Mouse (Mus musculus): ENCODE measurements around the gene Tmprss11d. TPM values are rescaled to one million over a fixed set of nuclear protein-coding genes. Genes with fewer than 3 reads are reported as not detected.

Tmprss11d gene
- polyA plus RNA-seq (2014; fragmentation: Illumina TruSeq; extraction: RNeasy Lipid Tissue Mini Kit (QIAGEN cat#74804); ENCODE audit: low read depth, low replicate concordance), result not detected

DNA sequence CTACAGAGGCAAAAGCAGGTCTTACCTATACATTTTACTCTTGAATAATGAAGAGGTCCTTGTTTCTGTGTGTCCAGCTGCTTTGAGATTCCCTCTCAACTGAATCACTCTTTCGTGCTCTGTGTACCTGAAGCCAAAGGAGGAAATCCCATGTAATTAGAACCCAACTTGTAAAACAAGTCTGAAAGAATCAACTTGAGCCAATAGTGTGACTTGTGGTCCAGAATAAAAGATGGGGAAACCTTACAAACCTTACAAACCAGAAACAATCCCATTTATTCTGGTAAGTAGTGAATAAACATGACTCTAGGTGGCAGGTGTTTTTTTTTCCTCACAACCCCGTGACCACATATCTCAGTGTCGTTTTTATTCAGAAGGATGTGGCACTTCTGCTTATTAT is at the start of gene Tmprss11d:
Gene Tmprss11d (minus strand): TSS at position 101 of the 400 bp plus-strand sequence.

DNA sequence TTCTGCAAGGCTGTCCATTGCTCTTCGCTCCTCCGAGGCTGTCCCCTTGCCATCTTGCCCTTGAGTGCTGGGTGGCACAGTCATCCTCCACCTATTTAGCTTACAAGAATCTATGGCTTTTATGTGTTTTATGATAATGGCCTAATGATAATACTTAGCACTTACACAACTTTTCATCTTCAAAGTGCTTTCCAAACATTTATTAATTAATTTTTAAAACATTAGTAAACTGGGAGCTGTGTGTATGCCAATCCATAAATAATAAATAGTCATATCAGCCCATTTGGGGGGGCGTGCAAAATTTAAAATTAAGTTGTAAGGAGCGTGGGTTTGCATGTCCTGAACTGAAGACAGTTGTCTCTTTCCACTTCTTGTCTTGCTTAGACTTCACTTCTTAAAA is 84.0 kb downstream of the Tmprss11d start, which contains the start of gene Tmprss11c:
Gene Tmprss11c (minus strand): TSS at position 101 of the 400 bp plus-strand sequence.

Other genes with a start within 250 kb of the Tmprss11d start
- 34.8 TPM for gene Uba6, start 200.6 kb downstream of the Tmprss11d start, polyA plus RNA-seq (2014; fragmentation: Illumina TruSeq; extraction: RNeasy Lipid Tissue Mini Kit (QIAGEN cat#74804); ENCODE audit: low read depth, low replicate concordance)
- not detected for gene Gnrhr, start 175.5 kb downstream of the Tmprss11d start, polyA plus RNA-seq (2014; fragmentation: Illumina TruSeq; extraction: RNeasy Lipid Tissue Mini Kit (QIAGEN cat#74804); ENCODE audit: low read depth, low replicate concordance)
- gene Tmprss11c, start 84.1 kb downstream of the Tmprss11d start, polyA plus RNA-seq (2014; fragmentation: Illumina TruSeq; extraction: RNeasy Lipid Tissue Mini Kit (QIAGEN cat#74804); ENCODE audit: low read depth, low replicate concordance), result not detected
- gene Tmprss11a, start 95.6 kb upstream of the Tmprss11d start, polyA plus RNA-seq (2014; fragmentation: Illumina TruSeq; extraction: RNeasy Lipid Tissue Mini Kit (QIAGEN cat#74804); ENCODE audit: low read depth, low replicate concordance), result not detected
- gene Tmprss11g, start 145.2 kb upstream of the Tmprss11d start, polyA plus RNA-seq (2014; fragmentation: Illumina TruSeq; extraction: RNeasy Lipid Tissue Mini Kit (QIAGEN cat#74804); ENCODE audit: low read depth, low replicate concordance), result not detected